Mouse (Mus musculus) G1E (cell line): ENCODE results near the gene Celf2. TPM values are rescaled to one million over a fixed set of nuclear protein-coding genes. Genes with fewer than 3 reads are reported as not detected.

Experiments used
- ATAC-seq: 2 replicates; pipeline ENCODE4 v1.8.0; 2016; ENCODE audit warnings: mild to moderate bottlenecking; ENCODE audit not compliant: insufficient number of reproducible peaks, poor library complexity, low FRiP score, severe bottlenecking; ENCODE audit errors: extremely low read depth
- DNase-seq: peaks from one replicate; pipeline ENCODE4 v3.0.0; 2012; ENCODE audit warnings: low spot score
- H3K27me3 ChIP-seq: 2 replicates; pipeline ENCODE4 v1.6.1; 2012; ENCODE audit warnings: mild to moderate bottlenecking, low read length, inconsistent platforms; ENCODE audit not compliant: insufficient read depth
- H3K36me3 ChIP-seq: replicated peaks from 2 replicates; pipeline ENCODE3; 2012; ENCODE audit warnings: mild to moderate bottlenecking, inconsistent platforms
- H3K4me1 ChIP-seq: 2 replicates; pipeline ENCODE4 v1.6.1; 2012; ENCODE audit warnings: low read depth, low read length, inconsistent platforms, mixed read lengths; ENCODE audit not compliant: insufficient read depth
- H3K4me3 ChIP-seq: 2 replicates; pipeline ENCODE4 v1.5.1; 2012; ENCODE audit warnings: low read depth, mild to moderate bottlenecking, inconsistent platforms, low read length, moderate library complexity, mixed read lengths
- H3K9me3 ChIP-seq: replicated peaks from 2 replicates; pipeline ENCODE4 v1.6.1; 2012; ENCODE audit warnings: inconsistent platforms
- CTCF ChIP-seq: IDR thresholded peaks from 2 replicates; pipeline ENCODE4 v1.5.1; 2012; ENCODE audit warnings: low read depth, low read length, inconsistent platforms, mixed read lengths
- GATA1 ChIP-seq: IDR thresholded peaks from 2 replicates; pipeline ENCODE4 v1.6.1; 2012; ENCODE audit warnings: borderline replicate concordance, low read length, inconsistent platforms, mixed read lengths
- GATA2 ChIP-seq: IDR thresholded peaks from 2 replicates; pipeline ENCODE4 v1.6.1; 2012; ENCODE audit warnings: low read depth, low read length, inconsistent platforms, borderline replicate concordance
- POLR2AphosphoS5 ChIP-seq: IDR thresholded peaks from 2 replicates; pipeline ENCODE4 v1.6.1; 2012; ENCODE audit warnings: low read depth, low read length, inconsistent platforms; ENCODE audit not compliant: insufficient replicate concordance
- TAL1 ChIP-seq: conservative IDR thresholded peaks from 2 replicates; pipeline ENCODE4 v1.6.1; 2012; ENCODE audit warnings: low read depth, low read length, inconsistent platforms, mixed read lengths
- polyA plus RNA-seq: library from polyadenylated mRNA; stranded (reverse); fragments of >175 nt; gene quantifications from 2 replicates; pipeline ENCODE4 v1.2.3, GENCODE M21; 2012
- total RNA-seq, 2 experiments: library from RNA; stranded (forward) in 1 of 2; stranded (reverse) in 1 of 2; fragments of 200-1000 nt in 1 of 2; fragments of >200 nt in 1 of 2; fragmentation: Nextera tagmentation in 1 of 2; gene quantifications; 2 replicates each; pipeline ENCODE4 v1.2.3; 2014 to 2017

Gene Celf2
- total and polyA plus RNA-seq, 3 experiments = 0.86 to 45.1 (median 14.2) TPM

GRCm38 (mm10) chr2:6490076-6490475 is 1019.3 kb downstream of the Celf2 start:
- H3K36me3 ChIP-seq = no peaks in the 10 kb centered on the region
- H3K4me3 ChIP-seq = no peak overlapping the region
- H3K4me1 ChIP-seq = no peaks in the 10 kb centered on the region
- no peaks in the 10 kb centered on the region for H3K9me3 ChIP-seq
- DNase-seq = no peak
- TF ChIP-seq TAL1 (no peak), GATA2 (no peak), GATA1 (no peak), CTCF (no peak), POLR2AphosphoS5 (no peak)
- no peak for ATAC-seq
- 0 out of 2 replicates have a peak, but pooled peaks cover 1% of the 10 kb centered on the region for H3K27me3 ChIP-seq
